Mouse (Mus musculus) embryonic fibroblast, embryonic 13.5 days (primary cell): Measurements from ENCODE around the gene Yod1.

Source experiments
- CTCF ChIP-seq: IDR thresholded peaks from 2 replicates; pipeline ENCODE4 v1.5.1; 2011; ENCODE audit warnings: mild to moderate bottlenecking, control low read depth, low read length, moderate library complexity, borderline replicate concordance; ENCODE audit not compliant: insufficient read depth
- POLR2A ChIP-seq: IDR thresholded peaks from 2 replicates; pipeline ENCODE4 v1.6.1; 2011; ENCODE audit warnings: low read depth, mild to moderate bottlenecking, control low read depth, low read length, moderate library complexity

- TF ChIP-seq CTCF (no peak), POLR2A (no peak)
Measured at GRCm38 (mm10) chr1:130724206-130724605, 7.1 kb downstream of the Yod1 start.
